Mouse (Mus musculus) olfactory bulb, adult 2 months (tissue): ENCODE results near the gene Ifi35.

ENCODE experiments used
- CTCF ChIP-seq: fragments of 200-500 bp; IDR thresholded peaks from 2 replicates; pipeline ENCODE4 v1.5.1; 2012; ENCODE audit warnings: low read depth, mild to moderate bottlenecking, low read length, moderate library complexity; ENCODE audit not compliant: insufficient read depth
- POLR2A ChIP-seq: fragments of 200-500 bp; IDR thresholded peaks from 2 replicates; pipeline ENCODE4 v1.6.1; 2012; ENCODE audit warnings: mild to moderate bottlenecking, low read depth, low read length, moderate library complexity; ENCODE audit not compliant: insufficient read depth

DNA sequence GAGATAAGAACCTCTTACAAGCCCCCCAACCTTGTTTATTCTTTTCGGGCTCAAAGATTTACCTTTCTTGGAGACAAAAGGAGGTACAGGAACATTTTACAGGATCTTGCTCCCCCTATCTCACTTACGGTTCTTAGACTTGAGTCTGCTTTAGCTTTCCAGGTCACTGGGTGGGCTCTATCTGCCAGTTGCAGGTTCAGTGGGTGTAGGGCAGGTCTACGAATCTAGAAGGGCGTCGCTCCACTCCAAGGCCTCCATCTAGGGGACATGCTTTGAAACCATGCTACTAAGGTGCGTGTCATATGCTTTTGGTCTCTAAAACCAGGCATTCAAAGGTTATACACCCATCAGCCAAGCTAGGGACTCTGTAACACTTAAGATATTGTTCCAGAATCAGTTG, 36.0 kb downstream of the Ifi35 start:
- no peak for TF ChIP-seq POLR2A
- TF ChIP-seq CTCF: no peak
